Mouse (Mus musculus) left cerebral cortex, adult 18-20 months (tissue): Measurements from ENCODE around the gene Hdc. TPM values are rescaled to one million over a fixed set of nuclear protein-coding genes. Genes with fewer than 3 reads are reported as not detected.

Source experiments
- DNase-seq, 2 experiments: peaks; one replicate each; pipeline ENCODE4 v3.0.0; 2021 to 2022; ENCODE audit warnings: low spot score in 2 of 2, mixed read lengths in 1 of 2
- total RNA-seq, 2 experiments: library from RNA; stranded (reverse); gene quantifications; 2 replicates each; pipeline ENCODE4 v1.2.3; 2021

Gene Hdc
- total RNA-seq, 2 experiments from 2014 or later = 0.77 to 1.8 TPM

DNA sequence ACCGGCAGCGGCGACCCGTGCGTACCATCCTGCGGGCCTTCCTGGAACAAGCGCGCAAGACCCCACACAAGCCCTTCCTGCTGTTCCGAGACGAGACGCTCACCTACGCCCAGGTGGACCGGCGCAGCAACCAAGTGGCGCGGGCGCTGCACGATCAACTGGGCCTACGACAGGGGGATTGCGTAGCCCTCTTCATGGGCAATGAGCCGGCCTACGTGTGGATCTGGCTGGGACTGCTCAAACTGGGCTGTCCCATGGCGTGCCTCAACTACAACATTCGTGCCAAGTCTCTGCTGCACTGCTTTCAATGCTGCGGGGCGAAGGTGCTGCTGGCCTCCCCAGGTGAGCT is 65.8 kb downstream of the Hdc start:
- peak in 1 of 2 experiments; percentile 2 for DNase-seq

DNA sequence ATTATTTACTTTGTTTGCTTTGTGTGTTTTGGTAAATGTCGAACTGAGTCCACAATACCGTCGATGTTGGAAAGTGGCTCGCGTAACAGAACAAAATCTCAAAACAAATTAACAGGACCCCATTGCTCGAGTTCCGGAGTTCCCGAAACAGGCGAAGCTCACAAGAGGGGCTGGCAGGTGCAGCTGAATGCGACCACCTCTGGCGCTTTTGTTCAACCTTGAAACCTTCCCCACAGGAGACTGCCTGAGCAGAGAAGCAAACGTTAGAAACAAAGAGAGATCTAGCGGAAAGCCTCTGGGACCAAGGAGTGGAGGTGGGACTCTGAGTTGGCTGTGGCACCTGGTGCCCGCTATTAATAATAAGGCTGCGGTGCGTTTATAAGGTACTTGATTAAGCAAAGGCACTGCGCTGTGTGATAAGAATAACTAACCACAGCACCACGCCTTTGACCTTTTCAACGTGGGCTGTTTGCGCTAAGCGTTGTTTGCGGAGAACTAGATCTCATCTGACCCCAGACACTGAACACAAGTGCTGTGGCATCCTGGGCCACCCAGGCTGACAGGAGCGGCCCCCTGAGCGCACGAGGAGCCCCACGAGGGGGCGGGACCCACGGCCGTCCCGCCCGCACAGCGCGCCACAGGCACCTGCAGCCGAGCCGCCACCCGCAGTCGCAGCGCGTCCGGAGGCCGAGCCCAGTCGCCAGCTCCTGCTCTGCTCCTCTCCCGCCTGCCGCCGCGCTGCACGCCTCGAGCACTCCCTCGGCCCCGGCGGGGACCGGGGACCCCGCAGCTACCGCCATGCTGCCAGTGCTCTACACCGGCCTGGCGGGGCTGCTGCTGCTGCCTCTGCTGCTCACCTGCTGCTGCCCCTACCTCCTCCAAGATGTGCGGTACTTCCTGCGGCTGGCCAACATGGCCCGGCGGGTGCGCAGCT is 66.5 kb downstream of the Hdc start, which contains the start of gene Slc27a2:
Gene Slc27a2, plus strand, starts transcription at position 51 of the 934 bp plus-strand sequence.
- peak; percentile 29 to 37 for DNase-seq

DNA sequence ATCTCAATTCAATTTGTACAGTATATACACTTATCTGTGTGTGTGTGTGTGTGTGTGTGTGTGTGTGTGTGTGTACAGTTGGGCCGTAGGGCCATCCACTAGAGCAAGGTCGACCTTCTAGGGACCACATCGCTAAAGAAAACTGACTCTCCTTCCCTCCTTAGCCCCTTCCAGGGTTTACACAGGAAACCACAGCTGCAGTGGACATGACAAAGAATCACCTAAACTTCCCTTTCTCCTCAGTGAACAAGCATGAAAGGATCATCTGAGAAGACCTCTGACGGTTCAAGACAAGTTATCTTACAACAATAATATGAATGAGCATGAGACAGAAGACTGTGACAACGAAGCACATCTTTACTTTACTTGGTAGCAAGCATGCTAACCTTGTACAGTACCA is 67.2 kb downstream of the Hdc start:
- no peak for DNase-seq

DNA sequence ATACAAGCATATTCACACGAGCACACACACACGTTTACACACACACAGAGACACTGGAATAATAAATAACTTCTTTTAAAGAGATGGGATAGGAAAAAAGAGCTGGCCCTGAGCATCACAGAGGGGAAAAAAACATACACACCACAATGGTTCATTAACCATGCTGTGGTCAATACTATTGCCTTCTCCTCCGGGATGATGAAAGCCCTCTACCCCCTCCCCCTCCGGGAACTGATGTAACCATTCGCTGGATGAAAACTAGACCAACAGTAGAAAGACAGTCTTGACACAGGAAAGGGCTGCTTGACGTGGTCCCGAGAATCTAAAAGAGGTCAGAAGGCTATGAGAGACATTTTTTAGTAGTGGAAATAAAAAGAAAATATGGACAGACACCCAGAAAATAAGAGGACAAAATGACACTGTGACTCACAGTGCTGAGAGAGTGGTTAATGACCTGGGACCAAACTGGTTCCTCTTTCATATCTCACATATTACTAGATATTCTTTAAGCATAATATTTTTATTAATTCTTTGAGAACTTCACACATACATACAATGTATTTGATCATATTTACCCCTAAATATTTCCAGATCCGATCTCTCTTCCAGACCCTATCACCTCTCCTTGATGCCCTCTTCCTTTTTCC is 67.7 kb downstream of the Hdc start:
- no peak for DNase-seq

DNA sequence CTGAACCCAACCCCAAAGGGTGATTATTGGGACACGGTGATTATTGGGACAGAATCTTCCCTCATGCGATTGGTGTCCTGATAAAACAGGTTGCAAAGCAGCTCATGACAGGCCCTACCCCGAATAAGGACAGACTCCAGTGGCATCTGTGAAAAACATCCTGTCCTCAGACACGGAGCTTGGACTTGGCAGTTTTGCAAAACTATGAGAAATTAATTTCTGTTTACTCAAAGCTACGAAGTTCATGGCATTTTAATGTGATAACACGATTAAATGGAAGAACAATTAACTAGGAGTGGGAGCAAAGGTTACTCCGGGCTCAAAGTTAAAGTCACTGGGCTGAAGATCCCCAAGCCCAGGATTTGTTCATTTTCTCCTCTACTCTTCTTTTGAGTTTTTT is 69.4 kb downstream of the Hdc start:
- DNase-seq = no peak

DNA sequence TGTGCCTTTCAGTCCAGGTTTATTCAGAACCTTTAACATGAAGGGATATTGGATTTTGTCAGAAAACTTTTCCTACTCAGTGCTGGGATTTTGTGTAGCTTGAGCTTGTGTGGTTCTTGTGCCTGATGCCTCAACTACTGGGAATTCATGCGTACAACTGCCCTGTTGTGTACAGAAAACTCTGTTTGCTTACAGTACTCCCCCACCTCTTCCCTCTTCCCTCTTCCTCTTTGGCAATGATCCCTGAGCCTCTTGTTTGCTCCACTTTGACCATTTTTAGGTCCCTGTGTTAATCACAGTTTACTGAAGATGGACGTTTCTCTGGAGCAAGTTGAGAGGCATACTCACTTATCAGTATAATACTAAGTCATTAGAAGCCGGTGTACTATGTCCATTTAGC is 72.7 kb downstream of the Hdc start:
- no peak for DNase-seq

DNA sequence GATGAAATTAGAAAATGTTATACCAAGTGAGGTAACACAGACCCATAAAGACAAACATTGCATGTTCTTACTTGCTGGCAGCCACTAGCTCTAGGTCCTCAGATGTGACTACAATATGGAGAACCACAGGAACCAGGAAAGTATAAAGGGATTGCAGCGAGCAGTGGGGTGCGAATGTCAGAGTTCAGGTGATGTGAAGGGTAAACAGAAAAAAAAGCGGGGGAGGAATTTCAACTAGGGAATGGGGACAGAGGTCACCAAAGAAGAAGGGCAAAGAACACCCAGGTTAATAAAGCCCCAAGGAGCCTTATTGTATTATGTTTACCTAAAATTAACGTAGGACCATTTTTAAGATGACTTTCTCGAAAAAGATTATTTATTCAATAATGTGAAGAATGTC is 73.8 kb downstream of the Hdc start:
- DNase-seq = no peak

Other genes starting within 250 kb of the Hdc start
- under 1 TPM in 1 of 2 experiments, not detected in 1; 0.07 TPM for gene Atp8b4, start 118.6 kb downstream of the Hdc start, total RNA-seq
- 10 to 100 TPM in 1 of 2 experiments, 1 to 10 TPM in 1; 8.7 to 10.4 TPM for gene Slc27a2, start 66.9 kb downstream of the Hdc start, total RNA-seq
- gene Gabpb1, start 57.0 kb upstream of the Hdc start, total RNA-seq = 10 to 100 TPM; 19.3 to 20.0 TPM
- 10 to 100 TPM; 49.0 to 52.1 TPM for gene Usp8, start 88.0 kb upstream of the Hdc start, total RNA-seq
- gene Usp50, start 164.2 kb upstream of the Hdc start, total RNA-seq = under 1 TPM in 1 of 2 experiments, not detected in 1; 0.49 TPM